Mouse (Mus musculus) liver, adult 2 months (tissue): ENCODE data around the gene Fry. TPM values are rescaled to one million over a fixed set of nuclear protein-coding genes. Genes with fewer than 3 reads are reported as not detected.

Experiments used
- DNase-seq: peaks from one replicate; pipeline ENCODE4 v3.0.0-alpha.2; 2011; ENCODE audit warnings: low read depth, low spot score; ENCODE audit errors: extremely low read depth
- H3K27ac ChIP-seq: fragments of 200-500 bp; replicated peaks from 2 replicates; pipeline ENCODE4 v1.5.1; 2012; ENCODE audit warnings: low read depth, mild to moderate bottlenecking, control low read depth, inconsistent platforms, low read length; ENCODE audit not compliant: insufficient read depth
- H3K27me3 ChIP-seq: fragments of 200-500 bp; 2 replicates; pipeline ENCODE4 v1.6.1; 2012; ENCODE audit warnings: mild to moderate bottlenecking, moderate library complexity, low read length, inconsistent platforms; ENCODE audit not compliant: control insufficient read depth, insufficient read depth
- H3K36me3 ChIP-seq: fragments of 200-500 bp; 2 replicates; pipeline ENCODE4 v1.6.1; 2012; ENCODE audit warnings: low read length, inconsistent platforms; ENCODE audit not compliant: control insufficient read depth, insufficient read depth
- H3K4me1 ChIP-seq: fragments of 200-500 bp; 2 replicates; pipeline ENCODE4 v1.6.1; 2011; ENCODE audit warnings: low read length; ENCODE audit not compliant: control insufficient read depth, insufficient read depth
- H3K4me3 ChIP-seq: fragments of 200-500 bp; 2 replicates; pipeline ENCODE4 v1.5.1; 2011; ENCODE audit warnings: low read depth, mild to moderate bottlenecking, control low read depth, low read length, moderate library complexity; ENCODE audit not compliant: insufficient read depth
- H3K79me2 ChIP-seq: fragments of 200-500 bp; 2 replicates; pipeline ENCODE4 v1.6.1; 2012; ENCODE audit warnings: inconsistent platforms, mild to moderate bottlenecking, low read length, moderate library complexity; ENCODE audit not compliant: control insufficient read depth, insufficient read depth
- H3K9ac ChIP-seq: fragments of 200-500 bp; 2 replicates; pipeline ENCODE4 v1.6.1; 2012; ENCODE audit warnings: low read depth, mild to moderate bottlenecking, control low read depth, inconsistent platforms, low read length
- CTCF ChIP-seq: fragments of 200-500 bp; IDR thresholded peaks from 2 replicates; pipeline ENCODE4 v1.5.1; 2011; ENCODE audit warnings: low read depth, low read length, control low read depth
- POLR2A ChIP-seq: fragments of 200-500 bp; IDR thresholded peaks from 2 replicates; pipeline ENCODE4 v1.6.1; 2011; ENCODE audit warnings: low read length, control low read depth; ENCODE audit not compliant: insufficient read depth; ENCODE audit errors: extremely low read depth
- WGBS: fragments of 180-500 bp; shearing (Covaris S2); methylation state at CpG from one replicate; pipeline ENCODE4 v1.1.7; 2018; 5-methylcytosine and 5-hydroxymethylcytosine counted together
- polyA plus RNA-seq: library from polyadenylated mRNA; depleted of rRNA; stranded (reverse); fragments of >200 nt; gene quantifications from 2 replicates; pipeline ENCODE4 v1.2.3, GENCODE M21; 2012
- total RNA-seq: library from RNA; depleted of rRNA; stranded (reverse); fragments of >200 nt; gene quantifications from 2 replicates; pipeline ENCODE4 v1.2.3, GENCODE M21; 2014

Fry gene
- total and polyA plus RNA-seq, 2 experiments, result 0.62 to 1.8 TPM

GRCm38 (mm10) chr5:150281084-150281483 lies 162.6 kb downstream of the Fry start:
- 80% methylated on average over 2 of the region's 2 CpGs for WGBS

GRCm38 (mm10) chr5:150282091-150282490 lies 163.6 kb downstream of the Fry start:
- DNase-seq, result no peak
- WGBS, result 85% methylated on average over 7 of the region's 7 CpGs
- H3K4me3 ChIP-seq, result no peak overlapping the region

More at GRCm38 (mm10) chr5:150281084-150281483, 162.6 kb downstream of the Fry start:
- TF ChIP-seq POLR2A (no peak), CTCF (peak; percentile 26; the same call in 1 of the 2 replicates)
- Histone ChIP-seq H3K79me2 (no peaks in the 10 kb centered on the region), H3K27ac (no peak overlapping the region), H3K36me3 (no peaks in the 10 kb centered on the region), H3K4me1 (peaks cover 2% of the 10 kb centered on the region), H3K4me3 (no peak overlapping the region), H3K9ac (no peak overlapping the region), H3K27me3 (no peaks in the 10 kb centered on the region)
- no peak for DNase-seq

GRCm38 (mm10) chr5:150287949-150288348 lies 169.5 kb downstream of the Fry start:
- Histone ChIP-seq H3K79me2 (no peaks in the 10 kb centered on the region), H3K36me3 (no peaks in the 10 kb centered on the region), H3K4me3 (no peak overlapping the region), H3K4me1 (no peaks in the 10 kb centered on the region), H3K27ac (no peak overlapping the region), H3K27me3 (no peaks in the 10 kb centered on the region), H3K9ac (no peak overlapping the region)
- TF ChIP-seq CTCF (no peak), POLR2A (no peak)
- no peak for DNase-seq
- WGBS, result 80% methylated on average over 7 of the region's 7 CpGs

More at GRCm38 (mm10) chr5:150282091-150282490, 163.6 kb downstream of the Fry start:
- H3K9ac ChIP-seq, result no peak overlapping the region
- H3K27ac ChIP-seq, result no peak overlapping the region
- no peaks in the 10 kb centered on the region for H3K4me1 ChIP-seq
- no peaks in the 10 kb centered on the region for H3K36me3 ChIP-seq
- H3K79me2 ChIP-seq, result no peaks in the 10 kb centered on the region
- H3K27me3 ChIP-seq, result no peaks in the 10 kb centered on the region
- TF ChIP-seq POLR2A (no peak), CTCF (no peak)

- H3K4me1 ChIP-seq, result no peaks in the 10 kb centered on the region
- 62% methylated on average over 8 of the region's 8 CpGs for WGBS
- no peaks in the 10 kb centered on the region for H3K36me3 ChIP-seq
- TF ChIP-seq POLR2A (no peak), CTCF (peak; percentile 79)
- no peaks in the 10 kb centered on the region for H3K79me2 ChIP-seq
- no peaks in the 10 kb centered on the region for H3K27me3 ChIP-seq
- H3K9ac ChIP-seq, result no peak overlapping the region
- H3K27ac ChIP-seq, result no peak overlapping the region
- no peak overlapping the region for H3K4me3 ChIP-seq
- DNase-seq, result peak; percentile 52
Observed at GRCm38 (mm10) chr5:150289611-150290010, 171.2 kb downstream of the Fry start.

- 88% methylated on average over 4 of the region's 4 CpGs for WGBS
- TF ChIP-seq POLR2A (no peak), CTCF (no peak)
- H3K9ac ChIP-seq, result no peak overlapping the region
Observed at GRCm38 (mm10) chr5:150290494-150291199, 172.2 kb downstream of the Fry start.

GRCm38 (mm10) chr5:150291216-150291615 lies 172.8 kb downstream of the Fry start:
- Histone ChIP-seq H3K27ac (no peak overlapping the region), H3K9ac (no peak overlapping the region), H3K4me1 (no peaks in the 10 kb centered on the region), H3K4me3 (no peak overlapping the region), H3K79me2 (no peaks in the 10 kb centered on the region), H3K36me3 (no peaks in the 10 kb centered on the region), H3K27me3 (no peaks in the 10 kb centered on the region)
- 90% methylated on average over 6 of the region's 6 CpGs for WGBS
- TF ChIP-seq POLR2A, result no peak
- no peak for TF ChIP-seq CTCF
- no peak for DNase-seq

More at GRCm38 (mm10) chr5:150290494-150291199, 172.2 kb downstream of the Fry start:
- H3K27ac ChIP-seq, result no peak overlapping the region
- H3K4me3 ChIP-seq, result no peak overlapping the region
- H3K79me2 ChIP-seq, result no peaks in the 10 kb centered on the region
- no peaks in the 10 kb centered on the region for H3K27me3 ChIP-seq
- no peak for DNase-seq
- H3K36me3 ChIP-seq, result no peaks in the 10 kb centered on the region
- H3K4me1 ChIP-seq, result no peaks in the 10 kb centered on the region
